Mouse (Mus musculus) liver, postnatal 0 days (tissue): ENCODE results near the gene Fnbp4.

Experiments used
- CTCF ChIP-seq: sonication (generic); IDR thresholded peaks from 2 replicates; pipeline ENCODE4 v1.5.1; 2016; ENCODE audit warnings: antibody characterized with exemption, low read depth
- EP300 ChIP-seq: IDR thresholded peaks from 2 replicates; pipeline ENCODE4 v1.6.1; 2016; ENCODE audit warnings: antibody characterized with exemption, low read depth, mild to moderate bottlenecking

- TF ChIP-seq CTCF (no peak), EP300 (no peak)
Observed at GRCm38 (mm10) chr2:90782458-90782857, 37.3 kb downstream of the Fnbp4 start, which contains the start of gene Agbl2.
